Mouse (Mus musculus) layer of hippocampus, adult 11-12 months (tissue): ENCODE results near the gene Supt5.

ENCODE experiments used
- DNase-seq: peaks from one replicate; pipeline ENCODE4 v3.0.0; 2022; ENCODE audit warnings: low spot score

Gene Supt5

GRCm38 (mm10) chr7:28298837-28299625 is 39.5 kb downstream of the Supt5 start:
- DNase-seq = peak; percentile 62

- peak; percentile 45 for DNase-seq
Measured at GRCm38 (mm10) chr7:28294481-28294880, 44.1 kb downstream of the Supt5 start.

GRCm38 (mm10) chr7:28290638-28291590 is 47.6 kb downstream of the Supt5 start, which contains the start of gene Selenov:
TSS of gene Selenov (minus strand) at chr7:28291186.
- no peak for DNase-seq

- DNase-seq = no peak
Measured at GRCm38 (mm10) chr7:28290165-28290564, 48.4 kb downstream of the Supt5 start.

GRCm38 (mm10) chr7:28280630-28281029 is 57.9 kb downstream of the Supt5 start:
- DNase-seq = no peak

- no peak for DNase-seq
Measured at GRCm38 (mm10) chr7:28278279-28278652, 60.3 kb downstream of the Supt5 start.

GRCm38 (mm10) chr7:28277615-28278278 is 60.8 kb downstream of the Supt5 start, which contains the start of gene Eid2b:
TSS of gene Eid2b (plus strand) at chr7:28277739.
- DNase-seq = peak; percentile 95

GRCm38 (mm10) chr7:28277237-28277614 is 61.3 kb downstream of the Supt5 start:
- no peak for DNase-seq

- no peak for DNase-seq
Measured at GRCm38 (mm10) chr7:28271761-28272160, 66.8 kb downstream of the Supt5 start.

GRCm38 (mm10) chr7:28269355-28269754 is 69.2 kb downstream of the Supt5 start:
- DNase-seq = no peak

- DNase-seq = no peak
Measured at GRCm38 (mm10) chr7:28268576-28268975, 70.0 kb downstream of the Supt5 start.

GRCm38 (mm10) chr7:28268042-28268531 is 70.5 kb downstream of the Supt5 start:
- DNase-seq = peak; percentile 27

GRCm38 (mm10) chr7:28267129-28268041 is 71.2 kb downstream of the Supt5 start, which contains the start of gene Eid2:
TSS of gene Eid2 (plus strand) at chr7:28267881.
- DNase-seq = peak; percentile 86

- no peak for DNase-seq
Measured at GRCm38 (mm10) chr7:28265391-28265790, 73.2 kb downstream of the Supt5 start.
